Mouse (Mus musculus): ENCODE data around the gene Kdm2b.

GRCm38 (mm10) chr5:123019336-123020016 is 29.9 kb upstream of the Kdm2b start:
- no peak for TF ChIP-seq CTCF (IDR thresholded peaks at IDR 0.05; ENCODE audit: borderline replicate concordance, insufficient read depth, low read length)
- no peak for TF ChIP-seq POLR2A (IDR thresholded peaks at IDR 0.05; ENCODE audit: low read depth, low read length)
